Mouse (Mus musculus) midbrain, embryonic 12.5 days (tissue): ENCODE data around the gene Pde10a. TPM values are rescaled to one million over a fixed set of nuclear protein-coding genes. Genes with fewer than 3 reads are reported as not detected.

Experiments
- ATAC-seq: fragments of 200-750 bp; cut with Nextera tagmentation; 2 replicates; pipeline ENCODE4 v1.8.0; 2017; ENCODE audit warnings: low read depth, moderate TSS enrichment, moderate library complexity; ENCODE audit not compliant: low FRiP score
- H3K27ac ChIP-seq: fragments of 300-500 bp; sonication (generic); replicated peaks from 2 replicates; pipeline ENCODE4 v1.5.1; 2016; ENCODE audit warnings: mild to moderate bottlenecking
- H3K27me3 ChIP-seq: fragments of 300-500 bp; sonication (generic); 2 replicates; pipeline ENCODE4 v1.6.1; 2016; ENCODE audit warnings: mild to moderate bottlenecking
- H3K36me3 ChIP-seq: fragments of 300-500 bp; sonication (generic); 2 replicates; pipeline ENCODE4 v1.6.1; 2016
- H3K4me1 ChIP-seq: fragments of 300-500 bp; sonication (generic); 2 replicates; pipeline ENCODE4 v1.6.1; 2016
- H3K4me2 ChIP-seq: fragments of 300-500 bp; sonication (generic); replicated peaks from 2 replicates; pipeline ENCODE4 v1.6.1; 2016; ENCODE audit warnings: mild to moderate bottlenecking, moderate library complexity
- H3K4me3 ChIP-seq: fragments of 300-500 bp; sonication (generic); 2 replicates; pipeline ENCODE4 v1.5.1; 2016; ENCODE audit warnings: mild to moderate bottlenecking
- H3K9ac ChIP-seq: fragments of 300-500 bp; sonication (generic); replicated peaks from 2 replicates; pipeline ENCODE4 v1.6.1; 2016; ENCODE audit warnings: mild to moderate bottlenecking, moderate library complexity
- H3K9me3 ChIP-seq: fragments of 300-500 bp; sonication (generic); 2 replicates; pipeline ENCODE4 v1.6.1; 2016; ENCODE audit warnings: mild to moderate bottlenecking
- WGBS: fragments of 180-500 bp; shearing (Covaris S2); methylation state at CpG from one replicate; pipeline ENCODE4 v1.1.7; 2016; 5-methylcytosine and 5-hydroxymethylcytosine counted together
- polyA plus RNA-seq: library from polyadenylated mRNA; unstranded; fragments of >200 nt; fragmentation: Nextera tagmentation; extraction: Ambion mirVana; gene quantifications from 2 replicates; pipeline ENCODE4 v1.2.1, GENCODE M21; 2016

The Pde10a gene
- polyA plus RNA-seq, 1 experiment from 2014 or later, result 9.9 TPM

DNA sequence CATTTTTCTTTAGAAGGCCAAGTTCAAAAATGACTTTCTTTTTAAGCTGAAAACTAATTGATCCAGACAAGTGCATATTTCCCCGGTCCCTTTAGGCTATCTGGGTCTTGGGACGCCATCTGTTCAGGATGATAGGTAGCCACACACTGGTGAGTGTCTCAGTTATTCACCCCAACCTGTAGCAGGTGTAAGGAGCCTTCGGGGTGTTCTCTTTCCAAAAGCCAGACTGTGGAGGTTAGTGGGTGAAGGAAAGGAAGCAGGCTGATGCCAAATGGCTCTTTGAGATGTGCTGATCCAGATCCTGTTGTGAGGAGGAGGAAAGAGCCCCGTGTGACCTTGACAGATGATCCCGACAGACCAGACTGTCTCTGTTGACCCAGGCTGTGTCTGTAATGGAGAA, 448.2 kb downstream of the Pde10a start:
- Histone ChIP-seq H3K9me3 (no peaks in the 10 kb centered on the region), H3K4me1 (peaks cover 15% of the 10 kb centered on the region), H3K9ac (no peak overlapping the region), H3K36me3 (peaks cover 14% of the 10 kb centered on the region), H3K27me3 (no peaks in the 10 kb centered on the region; the same call in 1 of the 2 replicates), H3K4me2 (no peak overlapping the region), H3K27ac (no peak overlapping the region), H3K4me3 (no peak overlapping the region)
- no peak for ATAC-seq
- 73% methylated on average over 5 of the region's 5 CpGs for WGBS

DNA sequence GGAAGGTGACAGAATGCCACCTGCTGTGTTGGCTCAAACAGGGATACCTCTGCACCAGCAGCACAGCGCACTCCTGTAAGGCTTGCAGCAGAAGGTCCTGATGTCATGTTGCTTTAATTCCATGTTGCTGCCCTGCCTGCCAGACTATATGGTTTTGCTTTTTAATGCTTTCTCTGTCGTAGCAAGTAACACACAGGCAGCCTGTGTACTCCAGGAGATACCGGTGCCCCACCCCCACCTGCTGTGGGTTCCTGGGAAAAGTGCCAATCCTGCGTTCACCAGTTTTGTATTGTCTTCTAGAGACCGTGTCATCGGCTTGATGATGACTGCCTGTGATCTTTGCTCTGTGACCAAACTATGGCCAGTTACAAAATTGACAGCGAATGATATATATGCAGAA, 449.3 kb downstream of the Pde10a start:
- no peak overlapping the region for H3K4me2 ChIP-seq
- H3K27me3 ChIP-seq, result no peaks in the 10 kb centered on the region; the same call in 1 of the 2 replicates
- no peak overlapping the region for H3K27ac ChIP-seq
- no peak overlapping the region for H3K4me3 ChIP-seq
- H3K4me1 ChIP-seq, result peaks cover 15% of the 10 kb centered on the region
- H3K9me3 ChIP-seq, result no peaks in the 10 kb centered on the region
- 63% methylated on average over 7 of the region's 7 CpGs for WGBS
- no peak overlapping the region for H3K9ac ChIP-seq
- H3K36me3 ChIP-seq, result peaks cover 8% of the 10 kb centered on the region; the same call in 1 of the 2 replicates
- ATAC-seq, result no peak

DNA sequence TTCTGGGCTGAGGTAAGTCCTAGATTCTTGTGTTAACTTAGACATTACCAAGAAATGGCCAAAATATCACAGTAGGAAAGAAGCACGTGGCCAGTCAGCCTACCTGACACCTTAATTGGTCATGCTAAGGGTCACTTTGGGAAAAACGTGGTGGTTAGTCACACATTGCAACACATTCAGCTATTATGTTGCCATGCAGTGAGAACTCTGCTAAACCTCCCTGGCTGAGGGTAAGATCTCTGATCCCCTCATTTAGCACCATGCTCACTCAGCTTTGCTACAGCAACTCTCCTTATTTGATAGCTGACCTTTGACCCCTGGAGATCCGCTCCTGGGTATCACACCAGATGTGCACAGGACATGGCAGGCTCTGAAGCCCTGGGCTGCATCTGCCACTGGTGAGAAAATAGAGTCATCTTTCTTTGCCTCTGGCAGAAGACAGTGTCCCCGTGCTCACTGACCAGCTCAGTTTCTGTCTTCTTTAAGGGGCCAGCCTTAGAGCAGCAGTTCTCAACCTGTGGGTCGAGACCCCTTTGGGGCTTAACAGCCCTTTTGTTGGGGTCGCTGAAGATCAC, 449.7 kb downstream of the Pde10a start:
- H3K27me3 ChIP-seq, result no peaks in the 10 kb centered on the region
- no peaks in the 10 kb centered on the region for H3K9me3 ChIP-seq
- H3K4me1 ChIP-seq, result peaks cover 15% of the 10 kb centered on the region
- no peak for ATAC-seq
- no peak overlapping the region for H3K9ac ChIP-seq
- 43% methylated on average over 6 of the region's 6 CpGs for WGBS
- no peak overlapping the region for H3K4me2 ChIP-seq
- H3K4me3 ChIP-seq, result no peak overlapping the region
- H3K27ac ChIP-seq, result no peak overlapping the region
- peaks cover 11% of the 10 kb centered on the region; the same call in 1 of the 2 replicates for H3K36me3 ChIP-seq

DNA sequence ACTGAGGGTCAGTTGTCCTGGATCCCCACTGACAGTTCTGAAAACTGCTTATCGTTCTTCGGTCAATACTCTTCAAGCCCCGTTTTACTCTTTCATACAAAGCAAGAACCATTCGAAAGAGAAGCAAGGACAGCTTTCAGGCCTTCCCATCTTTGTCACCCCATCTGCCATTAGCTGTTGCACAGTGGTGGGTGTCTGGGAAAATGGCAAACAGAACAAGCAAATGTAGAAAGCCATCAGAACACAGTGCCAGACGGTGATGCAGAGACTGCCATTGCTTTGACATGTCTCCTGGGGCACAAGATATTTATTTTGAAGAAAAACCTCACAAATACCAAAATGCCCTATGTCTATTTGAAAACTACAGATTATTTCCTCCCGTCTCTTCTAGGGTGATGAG, 451.6 kb downstream of the Pde10a start:
- Histone ChIP-seq H3K4me1 (peaks cover 12% of the 10 kb centered on the region), H3K4me2 (no peak overlapping the region), H3K9me3 (no peaks in the 10 kb centered on the region), H3K36me3 (peaks cover 13% of the 10 kb centered on the region), H3K4me3 (no peak overlapping the region), H3K9ac (no peak overlapping the region), H3K27ac (no peak overlapping the region), H3K27me3 (no peaks in the 10 kb centered on the region)
- WGBS, result 89% methylated on average over 6 of the region's 6 CpGs
- ATAC-seq, result no peak

DNA sequence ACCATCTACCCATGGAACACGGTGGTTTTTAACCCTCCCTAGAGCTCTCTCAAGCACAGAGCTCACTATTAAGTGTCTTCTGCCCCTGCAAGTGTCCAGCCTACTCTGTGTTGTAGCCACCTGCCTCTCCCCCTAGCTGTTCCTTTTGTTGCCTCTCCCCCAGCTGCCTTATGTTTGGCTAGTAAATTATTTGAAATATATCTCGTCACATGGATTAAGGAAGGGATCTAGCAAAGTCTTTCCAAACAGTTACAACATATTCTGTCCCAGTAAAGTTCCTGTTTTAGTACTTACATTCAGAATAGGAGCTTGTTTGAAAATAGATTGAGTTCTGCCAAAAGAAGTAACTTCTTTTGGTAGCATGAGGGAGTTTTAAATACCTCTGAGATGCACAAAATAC, 452.1 kb downstream of the Pde10a start:
- Histone ChIP-seq H3K4me1 (peaks cover 7% of the 10 kb centered on the region), H3K9me3 (no peaks in the 10 kb centered on the region), H3K27me3 (no peaks in the 10 kb centered on the region), H3K27ac (no peak overlapping the region), H3K4me2 (no peak overlapping the region), H3K36me3 (peaks cover 18% of the 10 kb centered on the region), H3K9ac (no peak overlapping the region), H3K4me3 (no peak overlapping the region)
- 76% methylated on average over 2 of the region's 2 CpGs for WGBS
- ATAC-seq, result no peak

DNA sequence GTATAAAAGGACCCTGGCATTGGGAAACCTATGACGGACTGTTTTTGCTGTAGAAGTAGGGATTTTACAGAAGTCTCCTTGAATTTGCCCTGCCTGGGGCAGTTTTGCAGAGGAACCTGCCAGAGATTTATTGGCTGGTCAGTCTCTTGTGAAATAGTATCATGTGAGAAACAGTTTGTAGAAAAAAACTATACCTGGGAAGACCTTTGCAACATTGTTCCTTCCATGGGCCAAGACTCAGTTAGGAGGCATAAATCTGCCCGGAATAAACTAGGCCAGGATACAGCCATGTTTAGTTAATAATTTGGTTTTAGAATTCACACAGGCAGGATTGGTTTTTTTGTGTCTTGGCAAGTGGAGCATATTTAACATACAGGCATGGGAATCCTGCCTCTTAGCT, 458.4 kb downstream of the Pde10a start:
- Histone ChIP-seq H3K9ac (no peak overlapping the region), H3K27ac (no peak overlapping the region), H3K36me3 (peaks cover 30% of the 10 kb centered on the region), H3K4me1 (peaks cover 8% of the 10 kb centered on the region), H3K4me3 (no peak overlapping the region), H3K27me3 (no peaks in the 10 kb centered on the region), H3K4me2 (no peak overlapping the region), H3K9me3 (no peaks in the 10 kb centered on the region)
- WGBS, result 84% methylated on average over 2 of the region's 2 CpGs
- no peak for ATAC-seq

DNA sequence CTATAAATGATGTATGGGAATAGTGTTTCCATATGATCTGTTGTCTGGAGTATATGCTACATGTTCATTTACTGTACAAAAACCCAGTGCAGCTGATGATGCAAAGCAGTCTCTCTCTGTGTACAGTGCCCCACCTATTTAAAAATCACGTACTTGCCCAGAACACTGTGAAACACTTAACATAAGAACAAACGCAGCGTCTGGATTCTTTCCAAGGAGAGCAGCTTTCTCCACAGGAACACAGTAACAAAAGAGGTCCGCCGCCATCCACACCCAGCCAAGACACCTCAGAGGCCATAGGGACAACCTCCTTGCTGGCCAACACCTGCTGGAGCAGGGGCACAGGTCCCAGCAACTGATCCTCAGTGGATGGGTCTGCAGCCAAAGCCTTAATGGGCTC, 460.5 kb downstream of the Pde10a start:
- ATAC-seq, result no peak
- Histone ChIP-seq H3K9me3 (no peaks in the 10 kb centered on the region), H3K9ac (no peak overlapping the region), H3K4me1 (peaks cover 16% of the 10 kb centered on the region), H3K4me3 (no peak overlapping the region), H3K36me3 (peaks cover 22% of the 10 kb centered on the region), H3K27me3 (no peaks in the 10 kb centered on the region), H3K27ac (no peak overlapping the region), H3K4me2 (no peak overlapping the region)
- 72% methylated on average over 5 of the region's 5 CpGs for WGBS

DNA sequence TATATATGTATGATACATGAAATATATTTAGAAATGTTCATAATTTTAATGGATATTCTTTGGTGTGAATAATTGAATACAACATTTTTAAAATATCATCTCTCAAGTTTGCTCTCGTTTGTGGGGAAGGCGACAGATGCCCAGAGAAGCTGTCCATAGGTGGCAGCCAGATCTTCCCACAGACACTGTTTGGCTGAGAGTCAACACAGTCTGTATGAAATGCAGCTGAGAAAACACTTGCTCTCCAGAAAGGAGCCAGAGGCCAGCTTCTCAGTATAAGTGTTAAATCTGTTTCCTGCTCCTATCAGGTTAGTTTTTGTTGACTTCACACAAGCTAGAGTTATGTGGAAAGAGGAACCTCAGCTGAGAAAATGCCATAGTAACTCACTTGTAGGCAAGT, 461.4 kb downstream of the Pde10a start:
- Histone ChIP-seq H3K27ac (no peak overlapping the region), H3K36me3 (peaks cover 19% of the 10 kb centered on the region), H3K9me3 (no peaks in the 10 kb centered on the region), H3K4me3 (no peak overlapping the region), H3K9ac (no peak overlapping the region), H3K4me2 (no peak overlapping the region), H3K4me1 (peaks cover 16% of the 10 kb centered on the region), H3K27me3 (no peaks in the 10 kb centered on the region)
- no peak for ATAC-seq
- WGBS, result 82% methylated on average over 2 of the region's 2 CpGs

DNA sequence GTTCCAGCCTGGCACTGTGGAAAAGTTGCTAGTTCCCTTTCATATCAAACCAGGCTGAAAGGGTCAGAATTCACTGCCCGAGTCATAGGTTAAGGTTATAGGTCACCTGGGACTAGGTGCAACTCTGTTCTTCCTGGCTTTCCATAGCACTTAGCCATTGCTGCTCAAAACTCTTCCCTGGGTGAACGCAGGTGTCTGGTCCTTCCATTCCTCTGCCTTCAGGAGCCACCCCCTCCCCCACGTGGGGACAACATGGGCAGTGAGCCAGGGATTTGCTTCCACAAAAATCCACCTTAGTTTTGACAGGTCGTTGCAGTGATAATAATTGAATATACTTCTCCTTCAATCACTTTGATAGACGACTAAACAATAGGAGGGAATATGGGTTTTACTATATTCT, 462.2 kb downstream of the Pde10a start:
- no peaks in the 10 kb centered on the region for H3K27me3 ChIP-seq
- H3K27ac ChIP-seq, result no peak overlapping the region
- peaks cover 16% of the 10 kb centered on the region for H3K4me1 ChIP-seq
- 82% methylated on average over 5 of the region's 5 CpGs for WGBS
- no peak for ATAC-seq
- H3K9ac ChIP-seq, result no peak overlapping the region
- no peak overlapping the region for H3K4me2 ChIP-seq
- peaks cover 13% of the 10 kb centered on the region; the same call in 1 of the 2 replicates for H3K36me3 ChIP-seq
- H3K9me3 ChIP-seq, result no peaks in the 10 kb centered on the region
- no peak overlapping the region for H3K4me3 ChIP-seq

DNA sequence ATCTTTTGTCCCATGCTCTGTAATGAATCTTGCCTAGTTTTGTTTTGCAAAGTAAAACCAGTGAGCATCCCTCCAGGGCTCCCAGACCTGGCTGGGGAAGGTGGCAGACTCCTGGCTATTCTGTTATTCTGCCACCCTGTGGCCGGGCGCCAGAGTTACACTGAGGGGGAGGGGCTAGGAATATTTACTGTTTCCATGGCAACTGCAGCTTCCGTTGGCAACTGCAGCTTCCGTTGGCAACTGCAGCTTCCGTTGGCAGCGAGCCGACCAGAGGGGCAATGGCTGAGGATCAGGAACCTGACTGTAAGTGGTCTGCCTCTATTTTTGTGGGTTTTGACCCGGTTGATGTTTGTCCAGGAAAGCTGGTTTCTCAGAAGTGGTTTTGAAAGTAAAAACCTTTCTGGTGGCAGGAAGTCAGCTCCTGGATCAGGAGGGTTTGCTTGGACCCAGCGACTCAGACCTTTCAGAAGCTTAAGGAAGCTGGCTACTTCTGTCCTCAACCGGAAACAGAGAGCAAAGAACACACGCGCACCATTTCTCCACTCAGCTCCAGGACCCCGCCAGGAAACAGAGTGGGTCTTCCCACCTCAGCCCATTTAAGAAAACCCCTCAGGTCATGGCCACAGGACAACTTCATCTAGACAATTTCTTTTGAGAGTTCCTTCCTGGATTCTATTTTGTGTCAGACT, 463.1 kb downstream of the Pde10a start, which contains the start of gene 1700010I14Rik:
Gene 1700010I14Rik (plus strand): TSS at position 215 of the 689 bp plus-strand sequence.
- peak; percentile 69 for ATAC-seq
- Histone ChIP-seq H3K4me1 (peaks cover 16% of the 10 kb centered on the region), H3K4me2 (peak within 1 kb of the TSS; percentile 75), H3K36me3 (peaks cover 12% of the 10 kb centered on the region; the same call in 1 of the 2 replicates), H3K9ac (peak within 1 kb of the TSS; percentile 49; the same call in 1 of the 2 replicates), H3K27ac (0 out of 2 replicates have a peak within 1 kb of the TSS, but pooled peaks have one; percentile 4), H3K9me3 (no peaks in the 10 kb centered on the region), H3K27me3 (no peaks in the 10 kb centered on the region), H3K4me3 (peak within 1 kb of the TSS; percentile 47)
- 7% methylated on average over 13 of the region's 13 CpGs for WGBS

DNA sequence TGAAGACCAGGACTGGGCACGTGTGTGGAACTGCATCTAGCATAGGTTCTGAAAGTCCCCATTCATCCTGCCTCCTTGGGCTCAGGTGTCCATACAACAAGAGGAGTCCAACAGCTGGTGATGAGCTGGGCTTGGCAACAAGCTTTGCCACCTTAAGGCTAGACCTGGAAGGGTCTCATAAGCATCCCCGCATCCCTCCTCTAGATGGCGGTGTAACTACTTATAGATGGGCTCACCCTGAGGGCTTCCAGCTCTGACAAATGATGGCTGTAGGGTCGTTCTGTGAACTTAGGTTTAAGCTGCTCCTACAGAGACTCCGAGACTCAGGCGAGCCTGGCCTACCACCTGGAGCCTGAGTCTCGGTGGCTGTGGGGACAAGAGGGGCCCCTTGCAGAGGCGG, 466.0 kb downstream of the Pde10a start:
- 27% methylated on average over 8 of the region's 8 CpGs for WGBS
- no peak overlapping the region for H3K4me3 ChIP-seq
- H3K4me2 ChIP-seq, result no peak overlapping the region
- H3K9me3 ChIP-seq, result no peaks in the 10 kb centered on the region
- no peak overlapping the region for H3K27ac ChIP-seq
- H3K4me1 ChIP-seq, result peaks cover 16% of the 10 kb centered on the region
- no peak for ATAC-seq
- no peak overlapping the region for H3K9ac ChIP-seq
- peaks cover 21% of the 10 kb centered on the region; the same call in 1 of the 2 replicates for H3K36me3 ChIP-seq
- H3K27me3 ChIP-seq, result no peaks in the 10 kb centered on the region

DNA sequence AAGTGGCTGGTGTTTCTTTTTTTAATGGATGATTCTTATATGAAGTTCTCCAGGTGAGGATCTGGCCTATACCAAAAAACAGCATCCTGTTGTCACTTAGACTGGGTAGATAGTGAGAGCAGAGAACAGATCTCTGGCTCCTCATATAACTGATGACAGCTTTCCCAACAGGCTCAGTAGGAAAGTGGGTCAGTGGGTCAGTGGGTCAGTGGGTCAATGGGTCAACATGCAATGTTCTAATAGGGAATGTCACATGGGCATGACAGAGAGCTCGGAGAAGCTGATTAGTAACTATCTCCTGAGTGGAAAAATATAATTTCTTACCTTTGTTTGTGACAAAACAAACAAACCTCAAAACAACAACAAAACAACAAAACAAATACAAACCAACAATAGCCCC, 470.2 kb downstream of the Pde10a start:
- no peak for ATAC-seq
- Histone ChIP-seq H3K4me1 (no peaks in the 10 kb centered on the region), H3K4me2 (no peak overlapping the region), H3K36me3 (peaks cover 32% of the 10 kb centered on the region; the same call in 1 of the 2 replicates), H3K27ac (no peak overlapping the region), H3K4me3 (no peak overlapping the region), H3K27me3 (no peaks in the 10 kb centered on the region), H3K9me3 (no peaks in the 10 kb centered on the region), H3K9ac (no peak overlapping the region)
- 87% methylated on average over 1 of the region's 1 CpGs for WGBS
